Mouse (Mus musculus) heart, postnatal 10 days (tissue): ENCODE results near the gene Shroom3. TPM values are rescaled to one million over a fixed set of nuclear protein-coding genes. Genes with fewer than 3 reads are reported as not detected.

Experiments
- DNase-seq, 2 experiments: peaks; one replicate each; pipeline ENCODE4 v3.0.0; 2021
- intact Hi-C: fragments of 180-260 bp; cut with DNase I; formaldehyde crosslinking; loops from one replicate; pipeline ENCODE4 v1.15.1; 2025
- total RNA-seq, 2 experiments: library from RNA; stranded (reverse); gene quantifications; 2 replicates each; pipeline ENCODE4 v1.2.3; 2021

Shroom3 gene
- total RNA-seq, 2 experiments from 2014 or later = 32.5 to 45.5 TPM

DNA sequence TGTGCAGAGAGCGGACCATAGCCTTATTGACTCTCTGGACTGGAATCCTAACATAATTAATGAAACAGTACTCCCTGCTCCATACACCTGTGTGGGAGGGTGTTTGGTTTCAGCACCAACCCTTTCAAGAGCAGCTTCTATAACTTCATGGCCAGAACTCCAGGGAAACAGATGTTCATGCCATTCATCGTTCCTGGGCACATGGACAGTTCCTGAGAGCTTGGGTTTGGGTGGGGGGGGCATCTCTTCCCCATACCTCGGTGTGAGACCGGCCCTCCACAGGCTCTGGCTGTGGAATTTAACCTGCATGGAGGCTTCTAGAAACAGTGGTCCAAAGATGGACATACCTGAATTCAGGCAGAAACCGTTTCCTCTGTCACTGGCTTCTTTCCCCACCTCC lies 59.5 kb downstream of the Shroom3 start:
- intact Hi-C loops = no loop called here
- DNase-seq = no peak

GRCm38 (mm10) chr5:92745390-92746253 lies 62.4 kb downstream of the Shroom3 start:
- DNase-seq = peak; percentile 69 to 77
- intact Hi-C loops = loop anchor here (5.0 kb wide), 2 partner anchors 67 to 157 kb away; no protein-coding TSS in a partner anchor

GRCm38 (mm10) chr5:92751488-92751887 lies 68.3 kb downstream of the Shroom3 start:
- intact Hi-C loops = no loop called here
- DNase-seq = no peak

DNA sequence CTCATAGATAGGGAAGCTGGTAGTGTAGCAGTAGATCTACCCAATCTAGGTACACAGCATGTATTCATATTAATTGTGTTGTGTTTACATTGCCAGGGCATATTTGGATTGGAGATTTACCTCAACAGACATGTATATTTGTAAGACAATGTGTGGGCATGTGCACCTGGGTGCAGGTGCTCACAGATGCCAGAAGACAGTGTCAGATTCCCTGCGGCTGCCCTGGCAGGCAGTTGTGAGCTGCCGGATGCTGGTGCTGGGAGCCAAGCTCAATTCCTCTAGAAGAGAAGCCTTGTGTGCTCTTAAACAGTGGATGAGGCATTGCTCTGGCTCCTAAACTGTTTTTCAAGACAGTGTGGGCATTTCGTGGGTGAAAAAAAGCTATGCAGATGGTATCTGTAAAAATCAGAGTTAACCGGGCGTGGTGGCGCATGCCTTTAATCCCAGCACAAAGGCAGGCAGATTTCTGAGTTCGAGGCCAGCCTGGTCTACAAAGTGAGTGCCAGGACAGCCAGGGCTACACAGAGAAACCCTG lies 72.1 kb downstream of the Shroom3 start:
- intact Hi-C loops = loop anchor here (5.0 kb wide), 1 partner anchor 52 kb away; no protein-coding TSS in a partner anchor
- no peak for DNase-seq

- DNase-seq = no peak
- intact Hi-C loops = loop anchor here (5.0 kb wide), 1 partner anchor 48 kb away; no protein-coding TSS in a partner anchor
Observed at GRCm38 (mm10) chr5:92759156-92759745, 76.0 kb downstream of the Shroom3 start.

- DNase-seq = no peak
Observed at GRCm38 (mm10) chr5:92760542-92760941, 77.3 kb downstream of the Shroom3 start.

DNA sequence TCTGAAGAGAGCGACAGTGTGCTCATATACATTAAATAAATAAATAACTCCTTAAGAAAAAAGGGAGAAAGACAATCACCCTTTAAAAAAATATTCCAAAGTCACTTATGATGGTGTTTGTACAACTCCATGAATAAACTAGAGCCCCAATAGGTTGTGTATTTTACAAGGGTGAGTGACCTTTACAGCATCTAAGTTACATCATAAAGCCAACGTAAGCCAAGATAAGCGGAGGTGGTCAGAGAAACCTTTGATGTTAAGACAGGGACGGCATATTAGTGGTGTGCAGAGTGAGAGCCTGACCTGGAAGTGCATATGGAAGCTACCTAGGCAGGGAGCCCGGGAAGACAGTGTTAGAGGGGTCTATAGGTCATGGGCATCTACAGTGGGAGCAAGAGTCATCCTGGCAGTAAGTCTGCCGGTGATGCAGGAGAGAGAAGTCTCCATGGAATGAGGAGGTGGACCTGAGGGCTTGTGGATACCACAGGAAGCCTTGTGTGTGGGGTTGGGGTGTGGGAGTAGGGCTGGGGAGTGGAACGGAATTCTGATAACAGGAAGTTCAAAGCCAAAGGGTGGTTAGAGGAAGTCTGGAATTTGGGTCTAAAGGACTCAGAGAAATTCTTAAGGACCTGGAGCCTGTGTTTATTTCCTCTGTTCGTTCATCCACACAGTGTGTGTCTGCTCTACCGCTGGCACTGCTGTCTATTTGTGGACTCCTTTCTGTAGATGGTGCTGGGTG lies 78.5 kb downstream of the Shroom3 start:
- intact Hi-C loops = no loop called here
- DNase-seq = no peak

More at GRCm38 (mm10) chr5:92760542-92760941, 77.3 kb downstream of the Shroom3 start:
- intact Hi-C loops = no loop called here

DNA sequence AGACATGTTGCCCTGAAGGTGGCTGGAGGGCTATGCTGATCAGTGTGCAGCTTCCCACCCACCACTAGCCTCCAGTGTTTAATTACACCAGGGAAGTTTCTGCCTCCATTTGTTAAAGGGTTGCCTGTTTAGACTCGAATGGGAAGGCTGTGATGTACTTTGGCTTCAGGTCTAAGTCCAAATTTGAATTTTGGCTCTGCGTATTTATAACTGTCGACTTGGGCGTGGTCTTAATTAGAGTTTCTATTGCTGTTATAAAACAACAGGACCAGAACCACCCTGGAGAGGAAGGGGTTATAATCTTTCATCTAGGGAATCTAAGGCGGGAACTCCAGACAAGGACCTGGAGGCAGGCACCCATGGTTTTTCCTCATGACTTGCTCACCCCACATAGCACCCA lies 79.2 kb downstream of the Shroom3 start:
- intact Hi-C loops = no loop called here
- DNase-seq = no peak

- peak; percentile 53 to 57 for DNase-seq
- intact Hi-C loops = no loop called here
Observed at GRCm38 (mm10) chr5:92763546-92763952, 80.3 kb downstream of the Shroom3 start.

GRCm38 (mm10) chr5:92766301-92766700 lies 83.1 kb downstream of the Shroom3 start:
- intact Hi-C loops = no loop called here
- DNase-seq = no peak

- no peak for DNase-seq
- intact Hi-C loops = no loop called here
Observed at GRCm38 (mm10) chr5:92767194-92767777, 84.1 kb downstream of the Shroom3 start.

GRCm38 (mm10) chr5:92767857-92768291 lies 84.6 kb downstream of the Shroom3 start:
- intact Hi-C loops = no loop called here
- no peak for DNase-seq

- intact Hi-C loops = no loop called here
- peak; percentile 28 to 31 for DNase-seq
Observed at GRCm38 (mm10) chr5:92773821-92774220, 90.6 kb downstream of the Shroom3 start.

GRCm38 (mm10) chr5:92774419-92774818 lies 91.2 kb downstream of the Shroom3 start:
- no peak for DNase-seq
- intact Hi-C loops = no loop called here

- intact Hi-C loops = no loop called here
- DNase-seq = no peak
Observed at GRCm38 (mm10) chr5:92774893-92775292, 91.7 kb downstream of the Shroom3 start.

DNA sequence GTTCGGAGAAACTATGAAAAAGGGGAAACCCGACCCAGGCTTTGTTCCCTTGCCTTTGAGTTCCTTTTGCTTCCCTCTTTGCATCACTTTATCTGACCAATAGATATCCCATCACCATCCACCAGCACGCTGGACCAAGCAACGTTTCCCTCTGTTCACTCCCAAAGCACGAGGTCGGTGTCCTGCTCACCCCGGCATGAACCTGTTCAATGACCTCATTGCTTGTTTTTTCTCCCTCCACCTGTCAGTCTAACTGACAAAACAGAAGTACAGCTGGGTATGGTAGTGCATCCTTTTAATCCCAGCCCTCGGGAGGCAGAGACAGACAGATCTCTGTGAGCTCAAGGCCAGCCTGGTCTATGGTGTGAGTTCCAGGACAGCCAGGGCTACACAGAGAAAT lies 95.2 kb downstream of the Shroom3 start:
- no peak for DNase-seq
- intact Hi-C loops = no loop called here

DNA sequence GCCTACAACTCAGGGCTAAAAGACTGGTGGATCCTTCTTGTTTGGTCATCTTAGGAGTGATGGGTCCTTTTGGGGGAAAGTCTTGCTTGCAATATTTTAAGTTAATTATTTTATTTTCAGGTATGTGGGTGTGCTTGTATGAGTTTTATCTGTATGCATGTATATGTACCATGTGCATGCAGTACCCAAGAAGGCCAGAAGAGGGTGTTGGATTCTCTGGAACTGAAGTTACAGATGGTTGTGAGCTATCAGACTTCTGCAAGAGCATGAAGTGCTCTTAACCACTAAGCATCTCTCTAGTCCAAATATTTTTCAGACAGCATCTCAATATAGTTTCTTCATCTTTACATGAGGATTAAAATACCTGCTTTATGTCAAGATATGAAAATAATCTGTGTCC lies 97.8 kb downstream of the Shroom3 start:
- no peak for DNase-seq
- intact Hi-C loops = no loop called here

DNA sequence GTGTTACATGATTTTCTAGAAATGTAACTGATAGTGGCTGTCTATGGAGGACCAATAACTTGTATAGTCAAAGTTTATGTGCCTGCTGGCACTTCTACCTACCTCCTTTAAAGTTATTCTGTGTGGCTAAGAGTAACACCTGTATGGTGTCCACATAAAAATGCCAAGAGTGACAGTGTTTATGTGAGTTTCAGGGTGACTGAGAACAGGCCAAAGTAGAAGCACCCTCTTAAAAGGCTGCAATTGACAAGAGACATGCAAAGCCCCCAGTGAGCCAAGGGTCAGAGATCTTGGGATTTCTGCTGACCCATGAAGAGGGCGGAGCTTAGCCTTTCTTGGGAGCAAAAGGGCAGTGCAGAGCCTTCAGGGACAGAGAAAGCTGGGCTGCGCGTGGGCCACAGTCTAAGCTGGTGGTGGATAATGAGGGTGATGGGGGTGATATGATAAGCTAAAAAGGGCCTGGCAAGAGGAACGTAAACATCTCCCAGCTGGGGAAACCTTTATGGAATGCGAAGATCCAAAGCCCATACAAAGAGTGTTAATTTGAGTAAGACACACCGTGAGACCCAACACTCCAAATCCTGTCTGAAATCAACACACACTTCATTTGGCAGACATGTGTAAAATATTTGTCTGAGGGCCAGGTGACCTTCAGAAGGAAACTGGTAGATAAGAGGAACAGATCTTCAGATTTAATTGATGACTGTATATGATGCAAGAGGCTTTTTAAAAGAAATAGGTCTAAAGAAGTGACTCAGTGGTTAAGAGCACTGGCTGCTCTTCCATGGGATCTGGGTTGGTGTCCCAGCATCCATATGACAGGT lies 101.0 kb downstream of the Shroom3 start:
- intact Hi-C loops = no loop called here
- DNase-seq = no peak

GRCm38 (mm10) chr5:92785870-92786436 lies 102.7 kb downstream of the Shroom3 start:
- intact Hi-C loops = no loop called here
- DNase-seq = no peak
